Mouse (Mus musculus): ENCODE data around the gene Gm20388.
A peak's percentile ranks its signal among the peaks of the same experiment; 100 is the strongest.

The Gm20388 gene

GRCm38 (mm10) chr8:120490354-120491141 lies 579.9 kb downstream of the Gm20388 start:
- no peak for DNase-seq (ENCODE audit: extremely low read depth, insufficient read length, low spot score)

DNA sequence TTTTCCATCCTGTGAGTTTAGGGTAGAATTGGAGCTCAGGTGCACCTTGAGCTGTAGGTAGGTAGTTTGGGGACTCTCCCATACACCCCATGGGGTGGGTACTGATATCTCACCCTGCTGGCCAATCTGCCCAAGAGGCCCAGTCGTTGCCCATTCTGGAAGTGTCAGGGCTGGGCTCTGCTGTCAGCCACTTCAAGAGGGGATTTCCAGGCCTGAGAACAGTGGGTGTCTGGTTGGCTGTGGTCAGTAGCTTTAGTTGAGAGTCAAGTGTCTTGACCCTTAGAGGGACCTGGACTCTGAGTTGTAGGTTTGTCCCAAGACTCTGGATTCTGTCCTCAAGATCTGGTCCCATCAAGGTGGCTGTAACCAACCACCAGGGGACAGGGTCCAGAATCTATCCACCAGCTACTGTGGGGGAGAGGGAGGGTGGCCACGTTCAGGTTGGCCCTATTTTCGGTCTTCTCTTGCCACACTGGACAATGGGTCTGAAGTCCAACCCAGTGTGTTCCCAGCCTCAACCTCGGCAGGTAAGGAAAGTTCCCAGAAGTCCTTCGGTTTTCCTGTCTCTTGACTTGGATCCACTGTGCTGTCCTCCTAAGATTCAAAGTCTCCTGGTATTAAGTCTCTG lies 580.6 kb downstream of the Gm20388 start:
- DNase-seq (ENCODE audit: extremely low read depth, insufficient read length, low spot score), result no peak

- DNase-seq (ENCODE audit: extremely low read depth, insufficient read length, low spot score), result no peak
These were observed 581.7 kb downstream of the Gm20388 start for GRCm38 (mm10) chr8:120492193-120492880.

- DNase-seq (ENCODE audit: extremely low read depth, insufficient read length, low spot score), result no peak
These were observed 582.2 kb downstream of the Gm20388 start for GRCm38 (mm10) chr8:120492881-120493220.

DNA sequence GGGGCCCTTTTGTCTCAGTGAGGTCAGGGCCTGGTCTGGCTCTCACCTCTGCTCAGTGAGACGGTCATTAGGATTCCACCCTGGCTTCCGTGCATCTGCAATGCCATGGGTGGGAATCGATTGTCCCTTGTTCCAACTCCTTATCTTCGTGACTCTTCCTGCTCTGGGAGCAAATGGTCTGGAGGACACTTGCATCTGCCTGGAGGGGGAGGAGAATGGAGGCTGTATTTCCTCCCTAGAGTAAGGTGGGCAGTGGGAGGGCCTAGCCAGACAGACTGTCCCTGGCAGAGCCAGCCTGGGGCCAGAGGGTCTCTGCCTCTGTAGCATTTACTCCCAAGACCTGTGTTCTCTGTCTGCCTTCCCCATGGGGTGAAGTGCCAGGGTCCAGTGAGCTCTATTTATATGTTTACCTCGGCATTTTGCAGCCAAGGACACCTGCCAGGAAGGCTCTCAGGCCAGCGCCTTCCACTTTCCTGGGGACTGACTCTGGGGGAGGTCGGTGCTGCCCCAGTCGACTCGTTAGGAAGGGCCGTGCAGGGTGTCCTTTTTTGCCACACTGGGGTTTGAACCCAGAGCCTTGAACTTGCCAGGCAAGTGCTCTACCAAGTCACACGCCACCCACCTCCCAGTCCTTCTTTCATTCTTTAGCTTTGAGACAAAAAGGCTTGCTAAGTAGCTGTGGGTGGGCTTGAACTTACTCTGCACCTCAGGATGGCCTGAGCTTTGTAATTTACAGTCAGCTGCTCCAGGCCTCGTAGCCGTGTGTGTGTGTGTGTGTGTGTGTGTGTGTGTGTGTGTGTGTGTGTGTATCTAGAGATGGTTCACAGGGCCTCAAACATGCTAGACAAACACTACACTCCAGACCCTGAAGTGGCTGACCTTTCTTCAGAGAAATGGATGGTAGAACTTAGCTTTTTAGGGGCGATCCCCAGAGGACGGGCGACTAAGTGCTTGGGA lies 583.1 kb downstream of the Gm20388 start:
- no peak for DNase-seq (ENCODE audit: extremely low read depth, insufficient read length, low spot score)

DNA sequence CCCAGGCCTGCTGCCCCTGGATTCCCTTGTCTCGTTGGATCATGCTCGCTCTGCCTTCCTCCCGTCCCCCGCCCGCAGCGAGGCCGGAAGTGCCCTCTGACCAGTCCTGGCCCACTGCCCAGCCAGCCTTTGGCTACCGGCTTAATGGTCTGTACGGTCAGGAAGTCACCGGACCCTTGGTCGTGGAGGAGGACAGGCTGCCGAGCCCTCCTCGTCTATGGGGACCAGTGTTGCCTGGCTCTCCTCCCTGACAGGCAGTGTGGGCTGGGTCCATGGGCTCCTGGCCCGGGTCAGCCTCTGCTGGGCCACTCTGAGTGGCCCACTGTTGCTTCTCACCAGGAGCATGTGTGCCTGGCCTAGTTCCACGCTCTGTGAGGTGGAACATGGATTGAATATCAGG lies 584.3 kb downstream of the Gm20388 start:
- DNase-seq (ENCODE audit: extremely low read depth, insufficient read length, low spot score), result peak; percentile 84

- peak; percentile 28 for DNase-seq (ENCODE audit: extremely low read depth, insufficient read length, low spot score)
These were observed 584.8 kb downstream of the Gm20388 start for GRCm38 (mm10) chr8:120495461-120495860.

GRCm38 (mm10) chr8:120496478-120496877 lies 585.8 kb downstream of the Gm20388 start:
- no peak for DNase-seq (ENCODE audit: extremely low read depth, insufficient read length, low spot score)

GRCm38 (mm10) chr8:120497503-120497946 lies 586.9 kb downstream of the Gm20388 start:
- no peak for DNase-seq (ENCODE audit: extremely low read depth, insufficient read length, low spot score)

GRCm38 (mm10) chr8:120498349-120498831 lies 587.7 kb downstream of the Gm20388 start:
- DNase-seq (ENCODE audit: extremely low read depth, insufficient read length, low spot score), result no peak

GRCm38 (mm10) chr8:120498926-120499605 lies 588.4 kb downstream of the Gm20388 start:
- peak; percentile 68 for DNase-seq (ENCODE audit: extremely low read depth, insufficient read length, low spot score)

DNA sequence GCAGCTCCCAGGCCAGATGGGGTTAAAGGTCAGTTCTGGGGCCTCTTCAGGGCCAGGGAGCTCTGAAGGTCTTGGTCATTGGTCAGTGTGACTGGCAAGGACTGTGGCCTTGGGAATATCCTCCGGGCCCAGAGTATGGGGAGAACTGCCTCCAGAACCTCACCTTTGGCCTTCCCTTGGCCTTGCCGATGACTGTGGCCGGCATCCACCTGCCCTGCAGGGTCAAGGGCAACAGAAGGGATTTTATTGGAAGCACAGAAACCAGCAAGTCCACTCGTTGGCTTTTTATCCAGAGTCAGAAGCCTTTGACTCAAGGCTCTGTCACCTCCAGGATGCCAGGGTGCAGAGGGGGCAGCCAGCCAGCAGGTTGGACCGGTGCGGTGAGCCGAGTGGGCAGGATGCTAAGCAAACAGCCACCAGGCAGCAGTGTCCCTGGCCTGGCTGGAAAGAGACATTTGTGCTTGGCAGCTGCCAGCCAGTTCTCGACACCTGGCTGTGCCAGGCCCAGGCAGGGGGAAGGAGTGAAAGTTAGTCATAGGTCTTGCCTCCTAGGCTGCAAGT lies 590.1 kb downstream of the Gm20388 start:
- DNase-seq (ENCODE audit: extremely low read depth, insufficient read length, low spot score), result peak; percentile 63

DNA sequence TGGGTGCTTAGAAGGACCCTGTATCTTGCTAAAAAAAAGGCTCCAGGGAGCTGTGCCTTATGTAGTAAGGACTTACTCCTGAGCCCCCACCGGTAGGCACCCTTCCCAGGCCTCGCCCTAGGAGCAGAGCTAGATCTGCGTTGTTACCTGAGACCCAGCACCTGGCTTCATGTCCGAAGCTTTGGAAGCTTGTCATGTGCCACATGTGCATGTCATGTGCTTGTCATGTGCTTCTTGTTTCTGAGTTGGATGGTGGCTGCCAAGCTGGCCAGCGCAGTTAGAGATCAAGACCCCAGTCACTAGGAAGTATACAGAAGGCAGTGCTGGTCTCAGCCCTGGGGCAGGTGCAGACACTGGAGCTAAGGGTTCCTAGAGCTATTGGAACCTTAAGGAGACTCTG lies 590.8 kb downstream of the Gm20388 start:
- DNase-seq (ENCODE audit: extremely low read depth, insufficient read length, low spot score), result no peak

GRCm38 (mm10) chr8:120502428-120502827 lies 591.8 kb downstream of the Gm20388 start:
- DNase-seq (ENCODE audit: extremely low read depth, insufficient read length, low spot score), result no peak

GRCm38 (mm10) chr8:120504251-120505081 lies 593.8 kb downstream of the Gm20388 start:
- DNase-seq (ENCODE audit: extremely low read depth, insufficient read length, low spot score), result peak; percentile 37

GRCm38 (mm10) chr8:120505082-120505511 lies 594.5 kb downstream of the Gm20388 start:
- no peak for DNase-seq (ENCODE audit: extremely low read depth, insufficient read length, low spot score)

DNA sequence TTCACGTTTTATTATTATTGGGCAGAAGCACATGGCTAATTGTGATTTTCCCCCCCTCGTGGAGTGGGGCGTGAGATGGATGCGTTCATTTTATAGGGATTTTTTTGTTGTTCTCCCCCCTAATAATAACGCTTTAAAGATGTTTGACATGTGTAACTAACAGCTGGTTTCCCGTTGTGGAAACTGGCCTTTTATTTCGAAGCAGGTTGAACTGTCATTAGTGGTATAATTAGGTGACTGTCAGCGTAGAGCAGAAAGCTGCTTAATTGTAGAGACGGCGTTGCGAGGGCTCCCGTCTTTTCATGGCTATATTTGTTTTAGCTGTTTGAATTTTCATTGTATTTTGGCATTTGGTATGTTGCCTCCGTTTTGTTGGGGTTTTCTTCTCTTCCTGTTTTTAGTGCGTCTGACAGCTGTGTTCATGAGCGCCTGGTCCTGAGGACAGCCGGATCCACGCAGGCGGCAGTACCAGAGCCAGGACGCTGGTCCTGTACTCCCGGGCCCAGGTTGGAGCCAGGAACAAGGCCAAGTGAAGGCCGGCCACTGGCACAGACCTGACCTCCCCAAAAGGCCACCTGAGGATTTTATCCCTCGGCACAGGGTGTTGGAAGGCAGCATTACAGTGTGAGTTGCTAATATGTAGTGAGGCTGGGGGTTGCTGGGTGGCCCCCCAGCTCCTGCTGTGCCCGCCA lies 595.1 kb downstream of the Gm20388 start:
- no peak for DNase-seq (ENCODE audit: extremely low read depth, insufficient read length, low spot score)

DNA sequence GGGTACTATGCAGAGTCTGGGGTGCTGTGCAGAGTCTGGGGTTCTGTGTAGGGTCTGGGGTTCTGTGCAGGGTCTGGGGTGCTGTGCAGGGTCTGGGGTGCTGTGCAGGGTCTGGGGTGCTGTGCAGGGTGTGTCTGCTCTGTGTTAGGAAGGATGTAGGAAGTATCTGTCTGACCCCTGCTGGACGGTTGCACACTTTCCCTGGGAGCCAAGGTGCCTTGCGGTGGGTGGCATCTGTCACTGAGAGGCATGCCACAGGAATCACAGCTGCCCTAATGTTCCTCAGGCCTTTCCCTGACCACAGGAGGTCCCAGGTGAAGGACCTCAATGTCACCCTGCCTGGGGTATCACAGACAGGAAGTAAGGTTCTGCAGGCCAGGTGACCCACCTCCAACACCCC lies 595.9 kb downstream of the Gm20388 start:
- no peak for DNase-seq (ENCODE audit: extremely low read depth, insufficient read length, low spot score)

Data from 3134 (cell line).